Mouse (Mus musculus) thymus, postnatal 0 days (tissue): ENCODE results near the gene Mturn. TPM values are rescaled to one million over a fixed set of nuclear protein-coding genes. Genes with fewer than 3 reads are reported as not detected.

Experiments used
- DNase-seq: peaks from one replicate; pipeline ENCODE4 v3.0.0-alpha.2; 2015; ENCODE audit warnings: low spot score
- polyA plus RNA-seq: library from polyadenylated mRNA; unstranded; fragments of >200 nt; fragmentation: Nextera tagmentation; extraction: Ambion mirVana; gene quantifications from 2 replicates; pipeline ENCODE4 v1.2.1, GENCODE M21; 2015

Gene Mturn
- polyA plus RNA-seq, result 5.8 and 6.7 TPM in 2 replicates

GRCm38 (mm10) chr6:54680891-54681745 lies at the start of gene Mturn:
Gene Mturn, plus strand, starts transcription at chr6:54681624.
- DNase-seq, result peak; percentile 98

DNA sequence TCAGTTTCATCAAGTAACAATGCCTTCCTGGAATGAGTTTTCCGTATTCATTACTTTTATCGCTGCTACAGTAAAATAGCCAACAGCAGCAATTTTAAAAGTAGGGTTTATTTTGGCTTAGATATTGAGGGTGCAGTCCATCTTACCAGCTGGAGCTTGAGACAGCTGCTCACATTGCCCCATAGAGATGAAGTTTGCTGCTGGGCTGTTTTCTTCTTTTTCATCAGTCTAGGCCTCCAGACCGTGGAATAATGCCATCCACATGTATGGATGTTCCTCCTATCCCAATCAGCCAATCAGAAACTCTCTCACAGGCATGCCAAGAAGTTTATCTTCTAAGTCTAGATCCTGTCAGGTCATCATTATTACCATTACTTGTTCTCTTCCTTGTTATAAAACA lies 41.5 kb upstream of the Mturn start:
- no peak for DNase-seq

DNA sequence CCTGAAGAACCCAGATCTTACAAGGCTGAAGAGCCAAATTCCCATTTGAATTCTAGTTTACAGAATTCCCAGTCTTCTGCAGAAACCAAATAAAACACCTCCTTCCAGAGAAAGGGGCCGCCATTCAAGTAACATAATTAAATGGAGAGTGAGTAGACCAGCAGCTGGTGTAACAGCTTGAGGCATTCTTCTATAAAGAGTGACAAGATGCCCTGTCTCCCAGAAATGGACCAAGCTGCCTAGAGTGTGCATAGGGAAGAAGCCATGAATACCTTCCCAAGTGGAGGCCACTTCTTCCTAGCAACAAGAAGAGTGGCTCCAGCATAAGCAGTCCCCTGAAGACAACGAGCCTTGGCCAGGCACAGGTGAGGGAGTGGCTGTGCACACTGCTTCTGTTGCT lies 39.5 kb upstream of the Mturn start:
- DNase-seq, result no peak

GRCm38 (mm10) chr6:54643181-54643580 lies 38.2 kb upstream of the Mturn start:
- DNase-seq, result no peak

DNA sequence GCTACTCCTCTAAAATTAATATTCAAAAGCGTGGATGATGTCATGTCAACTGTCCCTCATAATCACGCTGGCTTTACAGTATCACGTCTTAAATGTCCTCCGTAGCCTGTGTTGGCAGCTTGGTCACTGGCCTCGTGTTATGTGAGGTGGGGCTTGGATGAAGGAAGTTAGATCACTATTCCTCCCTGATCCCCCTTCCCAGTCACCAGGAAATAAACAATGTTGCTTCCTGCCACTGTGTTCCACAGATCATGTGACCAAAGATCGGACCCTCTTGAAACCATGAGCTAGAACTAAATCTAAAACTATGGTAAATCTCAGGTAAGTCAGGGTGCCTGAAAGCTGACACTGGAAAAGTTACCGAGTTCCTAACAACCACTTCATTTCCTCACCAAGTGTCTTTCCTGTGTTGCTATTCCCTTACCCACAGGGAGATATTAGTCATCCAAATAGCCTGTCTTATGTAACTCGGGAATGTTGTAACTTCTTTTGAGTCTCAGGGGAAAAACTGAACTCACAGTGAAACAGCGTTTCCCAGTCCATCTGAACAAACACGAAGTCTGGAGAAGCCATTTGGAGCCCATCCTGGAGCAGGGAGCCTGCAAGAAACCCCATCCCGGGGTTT lies 25.8 kb upstream of the Mturn start:
- DNase-seq, result no peak

DNA sequence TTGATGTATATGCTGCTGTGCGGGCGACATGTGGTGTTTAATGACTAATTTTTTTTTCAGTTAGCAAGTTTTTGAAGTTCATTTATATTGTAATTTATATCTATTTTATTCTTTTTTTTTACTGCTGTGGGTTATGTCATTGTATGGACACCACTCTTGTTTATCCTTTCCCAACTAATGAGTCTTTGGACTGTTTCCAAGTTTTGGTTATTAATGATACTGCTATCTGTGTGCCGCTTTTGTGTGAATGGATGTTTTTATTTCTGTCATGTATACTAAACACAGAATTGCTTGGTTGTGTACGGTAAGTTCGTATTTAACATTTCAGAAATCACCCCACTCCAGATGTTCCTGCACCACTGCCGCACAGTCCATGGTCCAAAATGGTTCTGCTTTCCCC lies 23.6 kb upstream of the Mturn start:
- DNase-seq, result no peak

GRCm38 (mm10) chr6:54669868-54670267 lies 11.6 kb upstream of the Mturn start:
- DNase-seq, result no peak

DNA sequence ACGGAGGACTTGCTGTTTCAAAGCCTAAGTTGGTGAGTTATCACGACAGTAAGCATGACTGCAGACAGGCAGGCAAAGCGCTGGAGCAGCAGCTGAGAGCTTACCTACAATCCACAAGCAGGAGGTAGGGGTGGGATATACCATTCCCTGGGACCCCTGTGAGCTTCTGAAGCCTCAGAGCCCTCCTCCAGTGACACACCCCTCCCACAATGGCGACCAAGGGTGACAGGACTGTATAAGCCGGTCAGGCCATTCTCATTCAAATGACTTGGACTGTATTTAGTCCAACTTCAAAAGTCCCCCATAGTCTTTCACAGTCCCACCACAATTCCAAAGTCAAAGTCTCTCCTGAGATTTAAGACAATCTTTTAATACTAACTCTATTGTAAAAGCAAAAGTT lies 8.5 kb upstream of the Mturn start:
- DNase-seq, result no peak

DNA sequence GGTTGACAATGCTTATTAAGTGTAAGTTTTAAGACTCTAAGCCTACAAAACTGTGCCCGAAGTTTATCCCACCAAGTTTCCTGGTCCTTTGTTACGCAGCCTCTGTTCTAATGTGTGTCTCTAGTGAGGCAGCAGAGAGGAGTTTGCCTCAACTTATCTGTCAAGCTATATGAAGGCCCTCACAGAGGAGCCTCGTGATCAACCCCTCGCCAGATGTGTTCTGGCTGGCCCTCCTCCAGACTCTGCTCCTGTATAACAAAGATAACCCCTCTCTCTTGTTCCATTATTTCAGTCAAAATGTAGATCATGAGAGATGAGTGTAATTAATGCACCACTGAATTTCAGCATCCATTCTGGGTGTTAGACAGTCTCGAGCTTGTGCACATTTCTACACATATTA lies 1.7 kb upstream of the Mturn start:
- no peak for DNase-seq

- no peak for DNase-seq
These were observed 463 bp downstream of the Mturn start for GRCm38 (mm10) chr6:54681746-54682428.

DNA sequence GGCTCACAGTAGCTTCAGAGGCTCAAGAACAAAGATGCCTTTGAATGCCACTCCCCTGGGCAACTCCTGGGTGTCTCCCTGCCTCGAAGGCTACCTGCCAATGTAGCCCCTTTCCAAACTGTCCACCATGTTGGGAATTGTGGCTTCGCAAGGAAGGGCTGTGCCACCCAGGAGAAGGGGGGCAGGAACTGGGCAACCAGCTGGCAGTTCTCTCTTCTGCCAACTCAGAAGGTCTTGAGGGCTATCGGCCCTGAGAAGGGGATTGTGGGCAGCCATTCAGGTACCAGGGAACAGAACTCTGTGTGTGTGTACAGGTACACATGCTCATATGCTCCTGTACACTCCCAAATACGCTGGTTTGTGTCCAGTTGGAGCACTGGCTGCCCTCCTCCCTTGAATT lies 2.7 kb downstream of the Mturn start:
- DNase-seq, result no peak

GRCm38 (mm10) chr6:54685103-54685502 lies 3.7 kb downstream of the Mturn start:
- peak; percentile 34 for DNase-seq

DNA sequence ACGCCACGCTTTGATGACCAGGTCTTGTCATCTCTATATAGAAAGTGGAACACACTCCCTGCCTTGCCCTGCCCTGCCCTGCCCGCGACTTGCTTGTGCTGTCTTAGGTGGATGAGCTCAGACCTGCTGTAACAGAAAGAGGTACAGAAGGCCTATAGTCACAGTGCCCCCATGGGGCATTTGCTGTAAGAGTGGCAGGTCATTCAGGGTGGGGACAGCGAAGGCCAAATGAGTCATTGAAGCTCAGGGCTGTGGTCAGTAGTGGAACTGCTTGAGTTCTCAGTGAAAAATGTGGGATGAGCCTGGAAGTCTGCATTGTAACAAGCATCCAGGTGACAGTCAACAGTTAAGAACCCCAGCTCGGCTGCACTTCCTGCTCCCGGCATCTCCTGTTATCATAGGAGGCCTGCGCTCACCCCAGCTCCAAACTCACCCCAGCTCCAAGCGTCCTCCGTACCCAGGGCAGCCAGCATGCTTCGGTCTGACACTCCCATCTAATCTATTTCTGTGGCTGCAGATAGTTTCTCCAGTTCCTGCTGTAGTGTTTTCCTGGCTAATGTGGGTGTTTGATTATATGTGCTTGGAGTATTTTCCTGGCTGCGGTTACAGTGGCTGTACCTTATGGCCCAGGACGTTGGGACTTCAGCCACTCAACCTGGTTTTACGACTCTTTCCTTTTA lies 4.4 kb downstream of the Mturn start:
- no peak for DNase-seq

DNA sequence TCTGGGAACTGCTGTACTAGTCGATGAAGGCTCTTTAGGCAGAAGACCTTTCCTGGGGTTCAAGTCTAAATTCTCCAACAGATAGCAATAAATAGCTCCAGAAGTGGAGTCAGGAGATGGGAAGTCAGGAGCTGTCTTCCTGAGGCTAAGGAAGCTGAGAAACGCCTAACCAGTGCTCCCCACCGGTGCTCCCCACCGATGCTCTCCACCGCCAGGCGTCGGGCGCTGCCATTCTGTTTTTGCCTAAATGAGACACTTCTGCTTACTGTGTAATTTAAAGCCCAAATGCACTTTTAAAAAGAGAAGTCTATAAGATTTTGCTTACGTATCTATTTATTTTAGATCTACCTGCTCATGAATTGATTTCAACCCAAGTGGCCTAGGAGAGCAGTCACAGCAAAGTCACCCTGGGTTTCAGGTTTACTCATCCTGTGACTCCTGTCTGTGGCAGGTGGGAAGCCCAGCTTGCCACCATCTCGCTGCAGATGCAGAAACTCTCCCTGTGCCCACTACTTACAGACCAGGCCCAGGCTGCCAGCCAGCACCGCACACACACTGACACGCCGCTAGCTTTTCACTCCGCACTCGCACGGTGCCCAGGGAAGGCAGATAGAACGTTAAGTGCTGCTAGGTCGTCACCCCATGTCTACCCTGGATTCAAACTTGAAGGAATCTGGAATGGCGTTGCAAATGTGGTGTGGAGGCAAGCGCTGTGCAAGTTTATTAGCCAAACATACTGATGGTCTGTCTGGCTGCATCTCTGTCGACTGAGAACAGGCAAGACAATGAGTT lies 5.7 kb downstream of the Mturn start:
- no peak for DNase-seq

DNA sequence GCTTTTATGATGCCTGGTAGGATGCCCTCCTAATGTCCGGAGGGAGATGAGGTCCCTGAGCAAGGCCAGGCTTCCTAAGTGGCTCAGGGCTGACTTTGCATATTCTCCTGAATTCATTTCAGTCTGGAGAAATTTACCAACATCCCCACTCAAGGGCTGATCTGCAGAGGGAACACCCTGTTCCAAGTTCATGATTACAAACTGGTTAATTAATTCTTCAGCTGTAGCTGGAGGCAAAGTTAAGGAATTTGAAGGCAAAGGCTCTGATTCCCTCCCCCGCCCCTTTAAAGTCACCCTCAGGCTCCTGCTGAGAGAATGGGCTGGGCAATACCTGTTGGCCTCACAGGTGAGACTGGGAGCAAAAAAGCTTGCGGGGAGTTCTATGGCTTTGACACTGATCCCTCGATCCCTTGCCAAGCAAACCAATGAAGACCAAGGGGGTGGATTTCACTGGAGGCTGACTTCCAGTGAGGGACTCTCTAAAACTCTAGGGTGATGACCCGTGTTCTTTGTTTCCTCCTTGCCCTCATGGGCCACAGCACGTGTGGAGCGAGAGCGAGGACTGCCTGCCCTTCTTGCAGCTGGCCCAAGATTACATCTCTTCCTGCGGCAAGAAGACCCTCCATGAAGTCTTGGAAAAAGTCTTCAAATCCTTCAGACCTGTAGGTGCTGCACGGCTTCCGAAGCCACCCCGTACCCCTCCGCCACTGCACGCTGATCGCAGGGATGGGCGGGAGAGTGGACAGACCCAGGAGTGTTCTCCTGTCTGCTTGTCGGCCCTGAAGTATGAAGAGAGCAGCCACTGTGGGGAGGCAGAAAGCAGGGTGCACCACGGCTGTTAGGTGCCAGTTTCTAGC lies 7.3 kb downstream of the Mturn start:
- DNase-seq, result no peak

DNA sequence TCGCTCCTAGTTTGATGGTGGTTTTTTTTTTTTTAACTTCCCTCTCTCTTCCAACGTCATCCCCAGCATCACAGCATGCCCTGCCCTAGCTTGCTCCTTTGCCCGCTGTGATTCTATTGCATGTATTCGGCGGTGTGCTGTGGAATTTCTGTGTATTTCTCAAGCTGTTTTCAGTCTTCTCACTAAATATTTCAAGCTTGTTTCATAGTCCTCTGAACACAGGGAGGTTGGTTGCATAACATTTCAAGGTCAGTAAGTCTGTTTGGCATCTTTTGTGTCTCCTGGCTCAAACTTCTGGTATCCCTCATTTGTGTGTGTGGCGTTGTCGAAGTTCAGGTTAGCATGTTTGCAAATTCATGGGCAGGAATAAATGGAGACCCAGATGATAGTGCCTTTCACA lies 8.3 kb downstream of the Mturn start:
- DNase-seq, result no peak

DNA sequence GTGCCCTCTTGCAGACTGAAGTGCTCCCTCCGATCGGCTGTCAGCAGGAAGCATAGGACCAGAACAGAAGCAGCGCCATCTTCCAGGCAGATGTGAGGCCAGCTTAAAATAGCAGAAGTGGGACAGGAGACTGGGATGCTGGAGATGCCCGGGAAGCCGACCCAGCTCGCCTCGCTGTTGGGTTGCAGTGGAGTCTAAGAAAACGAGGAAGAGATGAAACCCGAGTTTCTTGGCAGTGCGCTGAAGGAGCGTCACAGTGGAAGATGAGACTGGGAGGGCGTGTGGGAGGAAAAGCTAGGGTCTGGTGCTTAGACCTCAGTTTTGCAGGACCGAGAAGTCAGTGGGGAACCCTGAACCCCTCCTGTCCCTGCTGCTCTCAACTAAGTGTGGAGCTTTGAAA lies 9.4 kb downstream of the Mturn start:
- DNase-seq, result no peak

- no peak for DNase-seq
These were observed 10.1 kb downstream of the Mturn start for GRCm38 (mm10) chr6:54691368-54692116.

GRCm38 (mm10) chr6:54692201-54692600 lies 10.8 kb downstream of the Mturn start:
- DNase-seq, result no peak
